21 mouse cellular contexts compared by ENCODE assay signal in genomic region chr1:88969016-88969415, GRCm38 (mm10).
DNase-seq lines count a peak whose midpoint lies in the region; ATAC-seq and TF ChIP-seq lines count a peak whose summit lies in the region.
"Had no signal": no experiment of that assay in that cellular context is flagged by ENCODE, and none has a peak within 500 bp of the region (broad histone marks: within the 10 kb centered on the region; RNA-seq: fewer than 3 reads in every experiment).

No protein-coding gene starts in this region.

- H3K9me3 ChIP-seq in forebrain, embryonic 11.5 days (ENCODE audit: control insufficient read depth, low read length): no peaks in the 10 kb centered on the region
- H3K9me3 ChIP-seq in forebrain, embryonic 10.5 days: no peaks in the 10 kb centered on the region
- H3K9me3 ChIP-seq: embryonic facial prominence, embryonic 10.5 days; forebrain, embryonic 13.5 days; forebrain, embryonic 15.5 days had no signal

- TF ChIP-seq CTCF in C2C12 (IDR thresholded peaks at IDR 0.05; ENCODE audit: control insufficient read depth, insufficient read depth, insufficient read length): no peak

- H3K36me3 ChIP-seq in forebrain, embryonic 11.5 days (ENCODE audit: control insufficient read depth, insufficient read depth, low read length): no peaks in the 10 kb centered on the region
- H3K36me3 ChIP-seq in forebrain, embryonic 10.5 days (replicated peaks): no peaks in the 10 kb centered on the region
- H3K36me3 ChIP-seq in C2C12 (ENCODE audit: control insufficient read depth, insufficient read depth): no peaks in the 10 kb centered on the region
- no peaks in the 10 kb centered on the region for H3K36me3 ChIP-seq in myocyte (ENCODE audit: control insufficient read depth, insufficient read depth)
- H3K36me3 ChIP-seq: embryonic facial prominence, embryonic 10.5 days; embryonic facial prominence, embryonic 12.5 days; forebrain, embryonic 15.5 days had no signal

- no peak overlapping the region for H3K9ac ChIP-seq in forebrain, embryonic 11.5 days (ENCODE audit: low read length)
- H3K9ac ChIP-seq: embryonic facial prominence, embryonic 12.5 days; forebrain, embryonic 13.5 days; forebrain, embryonic 15.5 days; forebrain, postnatal 0 days had no signal

- H3K79me3 ChIP-seq in C2C12 (ENCODE audit: low read depth): no peaks in the 10 kb centered on the region

- no peak overlapping the region for H3K27ac ChIP-seq in forebrain, embryonic 11.5 days (ENCODE audit: low read depth, low read length)
- no peak overlapping the region for H3K27ac ChIP-seq in forebrain, embryonic 10.5 days
- H3K27ac ChIP-seq: embryonic facial prominence, embryonic 10.5 days; embryonic facial prominence, embryonic 12.5 days; forebrain, embryonic 13.5 days; forebrain, embryonic 15.5 days had no signal

- WGBS in forebrain, embryonic 11.5 days: 92% methylated on average over 7 of the region's 7 CpGs
- WGBS in forebrain, embryonic 10.5 days: 84% methylated on average over 7 of the region's 7 CpGs

- no peak overlapping the region for H3K4me2 ChIP-seq in forebrain, embryonic 11.5 days (ENCODE audit: low read depth, low read length, severe bottlenecking)
- H3K4me2 ChIP-seq in myocyte (ENCODE audit: low read depth): peak overlapping the region; percentile 29
- H3K4me2 ChIP-seq: embryonic facial prominence, embryonic 12.5 days; forebrain, embryonic 13.5 days; forebrain, embryonic 15.5 days had no signal

- no peak overlapping the region for H3K4me3 ChIP-seq in forebrain, embryonic 11.5 days (ENCODE audit: low read depth, low read length)
- no peak overlapping the region for H3K4me3 ChIP-seq in forebrain, embryonic 10.5 days
- H3K4me3 ChIP-seq in C2C12 (ENCODE audit: insufficient read depth, poor library complexity, severe bottlenecking): no peak overlapping the region
- no peak overlapping the region for H3K4me3 ChIP-seq in myocyte
- H3K4me3 ChIP-seq: embryonic facial prominence, embryonic 10.5 days; embryonic facial prominence, embryonic 12.5 days; forebrain, embryonic 13.5 days; forebrain, embryonic 15.5 days had no signal

- H3ac ChIP-seq in C2C12 (ENCODE audit: control insufficient read depth, insufficient read length, low read depth) (no peak overlapping the region), myocyte (ENCODE audit: control insufficient read depth, insufficient read length) (no peak overlapping the region)

- no peak for TF ChIP-seq POLR2A in myocyte (IDR thresholded peaks at IDR 0.05; ENCODE audit: insufficient read length, low read depth)

- no peak for ATAC-seq in forebrain, embryonic 11.5 days (replicated peaks; ENCODE audit: low FRiP score)
- no peak for ATAC-seq in frontal cortex, adult (ENCODE audit: low TSS enrichment)
- ATAC-seq: activated CD4-positive, CD25-positive, alpha-beta regulatory T cell, adult 4 months; forebrain, embryonic 13.5 days; forebrain, embryonic 15.5 days; forebrain, postnatal 0 days had no signal

- H3K4me1 ChIP-seq in forebrain, embryonic 11.5 days (replicated peaks; ENCODE audit: control insufficient read depth, insufficient read depth, low read length): no peaks in the 10 kb centered on the region
- H3K4me1 ChIP-seq in forebrain, embryonic 10.5 days: 0 out of 2 replicates have a peak, but pooled peaks cover 6% of the 10 kb centered on the region
- H3K4me1 ChIP-seq: embryonic facial prominence, embryonic 10.5 days; embryonic facial prominence, embryonic 12.5 days had no signal

- H3K79me2 ChIP-seq in C2C12 (ENCODE audit: control insufficient read depth, insufficient read depth): no peaks in the 10 kb centered on the region
- no peaks in the 10 kb centered on the region for H3K79me2 ChIP-seq in myocyte (ENCODE audit: control insufficient read depth, insufficient read depth)

- peak; percentile 17 for DNase-seq in forebrain, embryonic 11.5 days (ENCODE audit: low spot score)
- DNase-seq in forebrain, embryonic 10.5 days (ENCODE audit: extremely low spot score, low spot score): no peak
- no peak for DNase-seq in right cerebral cortex, postnatal 14 days
- DNase-seq: adrenal gland, adult 8-10 months; adrenal gland, postnatal 14 days; adrenal gland, postnatal 36 days; B cell, adult 2 months; cerebellum, adult 11-12 months; cerebellum, adult 2 months; cerebellum, adult 9-10 months; cerebellum, postnatal 10 days; cerebellum, postnatal 25 days; forebrain, postnatal 0 days had no signal

- no peaks in the 10 kb centered on the region for H3K27me3 ChIP-seq in forebrain, embryonic 11.5 days (ENCODE audit: control insufficient read depth, insufficient read depth, low read length)
- H3K27me3 ChIP-seq in forebrain, embryonic 10.5 days (ENCODE audit: poor library complexity, severe bottlenecking): no peaks in the 10 kb centered on the region
- H3K27me3 ChIP-seq in C2C12 (ENCODE audit: control insufficient read depth, insufficient read depth, insufficient read length): no peaks in the 10 kb centered on the region
- no peaks in the 10 kb centered on the region for H3K27me3 ChIP-seq in myocyte (ENCODE audit: control insufficient read depth, insufficient read depth, insufficient read length)
- H3K27me3 ChIP-seq: embryonic facial prominence, embryonic 12.5 days; forebrain, embryonic 13.5 days; forebrain, embryonic 15.5 days had no signal

TF ChIP-seq in C2C12, 6 proteins besides CTCF, POLR2A, EP300 and RAD21:
- TF ChIP-seq FOSL1 (IDR thresholded peaks at IDR 0.05; ENCODE audit: insufficient read depth, low read length, poor library complexity, severe bottlenecking): no peak
- peak; percentile 29 for TF ChIP-seq MYOD1 (IDR thresholded peaks at IDR 0.05; ENCODE audit: control insufficient read depth, insufficient read length, low read depth)

TF ChIP-seq in myocyte, 11 proteins besides CTCF, POLR2A, EP300 and RAD21:
- TF ChIP-seq CEBPB (IDR thresholded peaks at IDR 0.05; ENCODE audit: insufficient read depth, poor library complexity, severe bottlenecking) (no peak), TCF3 (IDR thresholded peaks at IDR 0.05; ENCODE audit: insufficient read length, low read depth) (no peak), TCF12 (IDR thresholded peaks at IDR 0.05; ENCODE audit: insufficient read depth, poor library complexity, severe bottlenecking) (no peak), E2F4 (IDR thresholded peaks at IDR 0.05; ENCODE audit: insufficient read depth) (no peak)
